Comparison of ENCODE assay signal across 16 mouse cellular contexts in genomic region chr5:118754191-118754759, GRCm38 (mm10).
DNase-seq lines count a peak whose midpoint lies in the region; ATAC-seq and TF ChIP-seq lines count a peak whose summit lies in the region.
"Had no signal": no experiment of that assay in that cellular context is flagged by ENCODE, and none has a peak within 500 bp of the region (broad histone marks: within the 10 kb centered on the region; RNA-seq: fewer than 3 reads in every experiment).

No protein-coding gene starts in this region.

- DNase-seq in layer of hippocampus, adult 2 months (ENCODE audit: low spot score in 2 of 2) = no peak
- no peak for DNase-seq in layer of hippocampus, adult 18-20 months (ENCODE audit: low spot score in 2 of 2)
- DNase-seq in cerebellum, adult 11-12 months = peak; percentile 41
- peak; percentile 69 for DNase-seq in cerebellum, adult 9-10 months
- DNase-seq in thymus, postnatal 14 days = no peak
- no peak for DNase-seq in embryo, embryonic 9.5 days (ENCODE audit: extremely low spot score)
- DNase-seq: kidney, adult 2 months; kidney, postnatal 4 days; lung, postnatal 14 days; thymus, adult 2 months had no signal

- H3K9ac ChIP-seq in hindbrain, embryonic 15.5 days = no peak overlapping the region
- H3K9ac ChIP-seq: limb, embryonic 13.5 days; liver, embryonic 15.5 days; midbrain, embryonic 12.5 days; neural tube, embryonic 12.5 days had no signal

- no peak for ATAC-seq in hindbrain, embryonic 15.5 days (ENCODE audit: low FRiP score, low read depth)

- no peak overlapping the region for H3K4me2 ChIP-seq in hindbrain, embryonic 15.5 days
- H3K4me2 ChIP-seq: heart, embryonic 13.5 days; limb, embryonic 13.5 days; liver, embryonic 15.5 days; midbrain, embryonic 12.5 days; neural tube, embryonic 12.5 days had no signal

- H3K27ac ChIP-seq in layer of hippocampus, adult 2 months = peak overlapping the region; percentile 0; the same call in 1 of the 2 replicates
- H3K27ac ChIP-seq in hindbrain, embryonic 15.5 days (replicated peaks) = peak overlapping the region; percentile 35; the same call in 1 of the 2 replicates
- H3K27ac ChIP-seq: heart, embryonic 13.5 days; limb, embryonic 13.5 days; liver, embryonic 15.5 days; midbrain, embryonic 12.5 days; neural tube, embryonic 12.5 days had no signal

- H3K4me1 ChIP-seq in hindbrain, embryonic 15.5 days (replicated peaks) = 0 out of 2 replicates have a peak, but pooled peaks cover 7% of the 10 kb centered on the region
- H3K4me1 ChIP-seq: limb, embryonic 13.5 days; liver, embryonic 15.5 days; neural tube, embryonic 12.5 days had no signal

- H3K9me3 ChIP-seq in hindbrain, embryonic 15.5 days = no peaks in the 10 kb centered on the region
- H3K9me3 ChIP-seq: heart, embryonic 13.5 days; limb, embryonic 13.5 days; liver, embryonic 15.5 days; midbrain, embryonic 12.5 days; neural tube, embryonic 12.5 days had no signal

- 62% methylated on average over 4 of the region's 4 CpGs for WGBS in hindbrain, embryonic 15.5 days

- H3K4me3 ChIP-seq in layer of hippocampus, adult 2 months = no peak overlapping the region
- no peak overlapping the region for H3K4me3 ChIP-seq in hindbrain, embryonic 15.5 days
- H3K4me3 ChIP-seq: heart, embryonic 13.5 days; limb, embryonic 13.5 days; liver, embryonic 15.5 days; midbrain, embryonic 12.5 days; neural tube, embryonic 12.5 days had no signal

- TF ChIP-seq CTCF in layer of hippocampus, adult 2 months (conservative IDR thresholded peaks at IDR 0.05) = no peak

- H3K27me3 ChIP-seq in hindbrain, embryonic 15.5 days = no peaks in the 10 kb centered on the region
- H3K27me3 ChIP-seq: heart, embryonic 13.5 days; limb, embryonic 13.5 days; liver, embryonic 15.5 days; midbrain, embryonic 12.5 days; neural tube, embryonic 12.5 days had no signal

- peaks cover 59% of the 10 kb centered on the region for H3K36me3 ChIP-seq in hindbrain, embryonic 15.5 days

Comparison
In these comparisons a context has a peak if more than half of its experiments do, and no peak if none do; other contexts are left out.
1. DNase-seq: peak in cerebellum, adult 11-12 months (single experiment) and cerebellum, adult 9-10 months (single experiment); none in layer of hippocampus, adult 2 months (0 of 2), layer of hippocampus, adult 18-20 months (0 of 2), thymus, postnatal 14 days (single experiment) and embryo, embryonic 9.5 days (single experiment).